Mouse (Mus musculus) cerebellum, postnatal 25 days (tissue): ENCODE measurements around the gene Phactr2.

Experiments used
- DNase-seq, 2 experiments: peaks; one replicate each; pipeline ENCODE4 v3.0.0; 2021; ENCODE audit warnings: mixed read lengths in 2 of 2

Gene Phactr2

GRCm38 (mm10) chr10:13273756-13274155 lies 200.5 kb downstream of the Phactr2 start:
- no peak for DNase-seq

DNA sequence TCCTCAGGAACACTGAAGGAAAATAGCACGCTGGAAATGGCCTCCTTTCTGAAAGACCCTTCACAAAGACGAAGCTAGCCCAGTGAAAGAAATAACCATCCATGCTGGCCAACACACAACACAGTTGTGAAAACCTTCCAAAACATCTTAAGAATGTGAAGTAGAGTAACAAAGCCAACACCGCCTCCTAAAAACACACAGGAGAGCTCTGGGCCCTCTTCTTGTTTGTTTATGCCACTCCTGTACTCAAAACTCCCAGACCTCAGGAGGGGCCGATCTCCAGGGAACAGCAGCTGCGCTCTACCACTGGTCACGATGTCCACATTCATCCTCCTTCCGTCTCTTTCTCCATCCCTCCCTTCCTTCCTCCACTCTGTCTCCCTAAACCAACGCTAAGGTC lies 202.5 kb downstream of the Phactr2 start:
- no peak for DNase-seq

DNA sequence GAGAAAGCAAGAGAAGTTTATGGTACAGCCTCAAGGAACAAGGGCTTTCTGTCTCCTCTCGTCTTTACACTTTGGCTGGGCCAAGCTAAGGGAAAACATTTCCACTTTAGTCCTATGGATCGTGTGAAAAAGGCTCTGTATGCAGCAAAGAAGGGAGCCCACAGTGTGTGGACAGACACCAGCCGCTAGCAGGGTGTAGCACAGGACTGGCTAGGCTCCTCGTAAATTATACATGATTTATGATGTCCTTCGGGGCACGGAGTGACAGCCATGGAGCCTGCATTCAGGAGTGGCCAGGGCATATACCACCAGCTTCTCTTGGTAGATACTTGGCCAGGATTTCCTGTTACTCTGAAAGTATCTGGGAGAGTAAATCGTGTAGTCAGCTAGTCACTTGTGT lies 203.1 kb downstream of the Phactr2 start:
- DNase-seq = no peak

GRCm38 (mm10) chr10:13270270-13270669 lies 203.9 kb downstream of the Phactr2 start:
- no peak for DNase-seq

- no peak for DNase-seq
Measured at GRCm38 (mm10) chr10:13259251-13259650, 215.0 kb downstream of the Phactr2 start.

DNA sequence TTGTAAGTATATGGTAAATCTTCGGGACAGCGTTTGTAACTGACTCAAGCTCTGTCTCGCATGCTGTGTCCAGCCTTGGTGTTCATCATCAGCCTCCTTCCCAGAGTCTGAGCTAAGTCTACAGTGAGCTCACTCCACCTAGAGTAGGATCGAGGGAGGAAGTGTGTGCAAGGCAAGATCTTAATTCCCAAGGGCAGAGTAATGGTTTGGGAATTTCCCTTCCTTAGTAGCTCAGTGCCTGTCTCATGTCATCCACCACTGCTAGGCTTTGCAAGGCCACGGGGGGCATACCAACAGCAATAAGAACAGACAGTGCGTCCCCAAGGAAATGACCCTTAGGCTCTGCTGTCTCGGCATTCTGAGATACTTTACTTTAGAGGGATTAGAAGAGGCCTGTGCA lies 218.0 kb downstream of the Phactr2 start:
- DNase-seq = no peak

DNA sequence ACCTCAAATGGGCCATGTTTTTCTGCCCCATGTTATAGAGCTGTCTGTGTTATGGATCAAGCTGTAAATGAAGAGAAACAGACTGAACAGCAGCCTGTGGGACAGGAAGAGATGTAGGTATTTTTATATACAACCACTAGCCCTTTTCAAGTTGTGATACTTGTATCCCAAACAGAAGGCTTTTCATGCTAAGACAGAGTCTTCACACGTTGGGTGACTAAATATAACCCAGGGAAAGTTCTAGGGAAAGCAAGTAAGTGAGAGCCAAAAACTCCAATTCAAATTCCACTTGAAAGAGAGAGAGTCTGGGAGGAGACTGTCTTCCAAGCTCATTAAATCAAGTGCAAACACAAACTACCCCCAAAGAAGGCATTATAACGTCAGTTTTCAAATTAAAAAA lies 223.9 kb downstream of the Phactr2 start:
- DNase-seq = no peak

- no peak for DNase-seq
Measured at GRCm38 (mm10) chr10:13249126-13249525, 225.1 kb downstream of the Phactr2 start.

- DNase-seq = no peak
Measured at GRCm38 (mm10) chr10:13245714-13246113, 228.5 kb downstream of the Phactr2 start.

DNA sequence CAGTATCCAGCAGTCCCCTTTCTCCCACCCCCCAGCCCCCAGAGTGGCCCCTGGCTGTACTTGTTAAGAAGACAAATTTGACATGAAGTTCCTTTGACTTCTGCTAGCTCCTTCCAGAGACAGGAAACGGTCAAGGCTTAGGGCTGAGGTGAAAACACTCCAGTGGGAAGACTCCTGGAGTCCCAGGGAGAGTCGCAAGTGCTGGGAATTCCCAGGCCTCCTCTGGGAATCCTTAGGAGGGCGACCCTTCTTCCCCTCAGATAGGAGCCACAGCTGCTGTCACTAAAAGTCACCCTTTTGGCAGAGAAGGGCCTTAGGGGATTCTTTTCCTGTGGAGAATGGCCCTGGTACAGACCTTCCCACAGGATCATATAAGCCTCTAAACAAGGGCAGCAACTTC lies 230.0 kb downstream of the Phactr2 start:
- no peak for DNase-seq

GRCm38 (mm10) chr10:13240431-13240830 lies 233.8 kb downstream of the Phactr2 start:
- DNase-seq = no peak

DNA sequence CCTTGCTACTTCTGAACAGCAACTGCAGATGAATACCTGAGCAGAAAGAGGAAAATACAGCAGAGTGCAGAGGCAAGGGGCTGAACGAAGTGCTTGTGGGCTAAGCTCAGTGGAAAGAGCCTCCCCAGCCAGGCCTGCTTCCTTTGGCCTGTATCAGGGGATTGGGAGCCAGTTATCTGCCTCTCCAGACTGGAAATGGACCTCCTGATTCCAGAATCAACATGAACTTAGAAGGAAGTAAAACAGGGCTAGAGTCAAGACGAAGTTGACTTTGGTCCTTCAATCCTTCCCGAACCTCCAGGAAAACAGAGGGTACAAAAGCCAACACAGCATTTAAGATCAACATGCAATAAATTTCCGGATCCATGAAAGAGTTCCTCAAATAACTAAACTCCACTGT lies 236.0 kb downstream of the Phactr2 start:
- DNase-seq = no peak

DNA sequence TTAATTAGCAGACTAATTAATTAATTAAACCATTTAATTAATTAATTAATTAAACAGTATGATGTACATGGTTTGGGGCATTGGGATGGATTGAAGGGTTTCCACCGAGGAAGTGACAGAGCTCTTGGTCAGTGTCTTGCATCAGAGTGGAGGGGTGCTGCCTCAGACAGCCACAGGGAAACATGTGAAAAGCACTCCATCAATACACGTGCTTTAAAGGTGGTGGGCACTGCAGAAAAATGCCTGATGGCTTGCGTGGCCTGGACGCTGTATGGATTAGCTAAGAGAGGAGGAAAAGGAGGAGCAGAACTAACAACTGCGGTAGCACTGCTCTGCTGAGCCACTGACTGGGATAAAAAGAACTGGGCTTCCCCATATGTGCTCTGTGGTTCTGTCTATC lies 237.3 kb downstream of the Phactr2 start:
- DNase-seq = no peak

- DNase-seq = no peak
Measured at GRCm38 (mm10) chr10:13234503-13234902, 239.7 kb downstream of the Phactr2 start.

- no peak for DNase-seq
Measured at GRCm38 (mm10) chr10:13233941-13234340, 240.3 kb downstream of the Phactr2 start.

DNA sequence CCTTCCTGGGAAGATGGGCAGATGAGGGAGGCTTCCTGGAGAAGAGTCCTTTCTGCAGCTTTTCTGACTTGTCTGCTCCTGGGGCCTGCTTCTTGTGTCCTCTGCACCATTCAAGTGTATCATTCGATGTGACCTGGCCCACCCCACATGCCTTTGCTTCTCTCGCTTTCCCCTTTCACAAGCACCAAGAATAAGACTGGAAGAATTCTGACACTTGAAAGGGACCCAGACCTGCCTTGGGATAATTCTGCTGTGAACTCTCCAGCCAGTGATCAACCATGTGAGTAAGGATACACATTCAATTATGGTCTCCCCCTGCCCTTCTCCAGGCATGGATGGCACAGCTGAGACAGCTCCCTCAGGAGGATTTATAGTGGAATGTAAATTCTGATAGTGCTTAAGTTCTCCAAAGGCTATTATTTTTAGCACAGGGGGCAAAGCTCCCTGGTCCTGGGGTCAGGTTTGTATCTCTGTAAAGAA lies 241.0 kb downstream of the Phactr2 start:
- no peak for DNase-seq

DNA sequence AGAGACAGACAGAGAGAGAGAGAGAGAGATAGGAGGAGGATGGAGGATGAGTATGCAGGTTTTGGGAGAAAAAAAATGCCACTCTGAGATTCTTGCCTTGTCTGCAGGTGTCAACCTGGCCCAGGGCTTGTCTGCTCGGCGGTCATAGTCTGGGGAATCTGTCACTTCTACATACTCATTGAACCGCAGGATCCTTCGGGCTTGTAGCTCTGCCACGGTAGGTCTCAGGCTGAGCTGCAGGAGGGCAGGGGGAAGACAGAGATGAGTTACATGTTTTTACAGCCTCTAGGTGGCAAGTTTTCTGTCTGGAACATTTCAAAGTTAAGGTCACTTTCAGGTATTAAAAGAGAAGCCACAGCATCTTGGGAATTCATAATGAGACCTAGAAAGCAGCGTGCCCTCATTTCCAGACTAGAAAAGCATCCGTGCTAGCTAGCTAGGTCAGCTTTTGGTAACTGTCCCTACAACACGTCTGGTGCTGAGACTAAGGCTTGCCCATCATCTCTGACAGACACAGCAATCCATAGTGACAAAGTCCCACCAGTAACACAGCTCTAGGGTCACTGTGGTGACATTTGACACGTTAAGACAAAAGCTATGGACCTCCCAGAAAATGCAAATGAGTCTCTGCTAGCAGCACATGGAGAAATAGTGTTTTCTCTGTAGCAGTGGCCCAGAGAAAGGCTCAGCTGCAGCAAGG lies 241.6 kb downstream of the Phactr2 start:
- DNase-seq = no peak

DNA sequence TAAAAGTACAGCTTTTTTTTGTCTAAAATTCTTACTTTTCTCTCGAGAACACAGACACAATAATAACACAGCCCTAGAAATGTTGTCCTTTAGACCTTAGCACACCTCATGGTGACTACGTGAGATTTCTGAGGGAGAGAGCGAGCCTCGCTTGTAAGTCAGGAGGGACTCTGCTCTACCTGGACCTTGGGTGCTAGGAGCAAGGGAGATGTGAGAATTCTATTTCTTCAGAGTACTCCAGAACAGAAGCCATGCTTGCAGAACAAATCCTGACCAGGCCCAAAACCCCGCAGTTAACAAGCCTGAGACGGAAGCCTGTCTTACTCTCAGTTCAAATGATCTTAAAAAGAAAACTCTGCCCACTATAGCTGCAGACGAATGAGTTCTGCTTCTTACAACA lies 243.5 kb downstream of the Phactr2 start:
- no peak for DNase-seq

- DNase-seq = no peak
Measured at GRCm38 (mm10) chr10:13225377-13226063, 248.7 kb downstream of the Phactr2 start.

DNA sequence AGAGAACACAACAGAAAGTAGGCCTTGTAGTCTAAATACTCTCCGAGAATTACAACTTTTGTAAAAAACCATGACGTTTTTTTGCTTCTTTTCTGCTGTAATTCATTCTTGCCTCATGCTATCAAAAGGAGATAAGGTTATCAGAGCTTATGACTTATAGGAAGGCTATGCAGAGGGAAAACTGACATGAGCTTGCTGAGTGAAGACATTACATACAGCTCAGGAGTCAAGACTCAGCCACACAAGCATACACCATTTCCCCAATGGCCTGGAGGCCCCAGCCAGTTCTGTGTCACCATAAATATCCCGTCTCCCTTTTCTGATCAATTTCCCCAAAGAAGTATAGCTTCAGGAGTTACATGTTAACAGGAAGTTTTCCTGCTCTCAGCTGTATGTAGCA lies 252.1 kb downstream of the Phactr2 start:
- no peak for DNase-seq

GRCm38 (mm10) chr10:13220061-13220460 lies 254.2 kb downstream of the Phactr2 start:
- no peak for DNase-seq

GRCm38 (mm10) chr10:13213956-13214355 lies 260.3 kb downstream of the Phactr2 start:
- DNase-seq = no peak

DNA sequence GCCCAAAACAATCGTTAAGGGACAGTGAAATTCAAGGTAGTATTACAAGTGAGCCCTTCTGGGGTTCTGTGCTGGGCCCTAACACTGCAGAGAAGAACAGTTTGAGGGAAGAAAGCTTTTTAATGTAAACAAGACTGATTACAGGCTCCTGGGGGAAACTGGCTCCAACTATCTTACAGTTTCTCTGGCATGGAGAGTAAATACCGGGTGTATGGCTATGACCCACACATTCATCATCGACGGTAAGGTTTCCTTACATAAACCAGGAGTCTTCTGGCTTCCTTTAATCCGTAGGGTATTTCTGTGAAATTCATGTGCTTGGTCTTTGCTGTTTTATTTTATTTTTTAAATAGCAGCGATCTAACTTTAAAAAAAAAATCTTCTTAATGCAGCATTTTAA lies 261.4 kb downstream of the Phactr2 start:
- no peak for DNase-seq

GRCm38 (mm10) chr10:13212326-13212725 lies 261.9 kb downstream of the Phactr2 start:
- no peak for DNase-seq
